Mouse (Mus musculus) limb, embryonic 10.5 days (tissue): Measurements from ENCODE around the gene Ankrd33b. TPM values are rescaled to one million over a fixed set of nuclear protein-coding genes. Genes with fewer than 3 reads are reported as not detected.
A peak's percentile ranks its signal among the peaks of the same experiment; 100 is the strongest.

ENCODE experiments used
- DNase-seq: peaks from one replicate; pipeline ENCODE4 v3.0.0-alpha.2; 2017; ENCODE audit warnings: low spot score
- H3K27ac ChIP-seq: fragments of 300-500 bp; sonication (generic); 2 replicates; pipeline ENCODE4 v1.5.1; 2016; ENCODE audit warnings: mild to moderate bottlenecking
- H3K27me3 ChIP-seq: fragments of 300-500 bp; sonication (generic); 2 replicates; pipeline ENCODE4 v1.6.1; 2016; ENCODE audit warnings: low read depth, mild to moderate bottlenecking; ENCODE audit not compliant: poor library complexity, severe bottlenecking
- H3K36me3 ChIP-seq: fragments of 300-500 bp; sonication (generic); 2 replicates; pipeline ENCODE4 v1.6.1; 2016; ENCODE audit warnings: mild to moderate bottlenecking, moderate library complexity
- H3K4me1 ChIP-seq: fragments of 300-500 bp; sonication (generic); 2 replicates; pipeline ENCODE4 v1.6.1; 2016
- H3K4me3 ChIP-seq: fragments of 300-500 bp; sonication (generic); 2 replicates; pipeline ENCODE4 v1.5.1; 2016; ENCODE audit warnings: mild to moderate bottlenecking, moderate library complexity
- H3K9me3 ChIP-seq: fragments of 300-500 bp; sonication (generic); replicated peaks from 2 replicates; pipeline ENCODE4 v1.6.1; 2016; ENCODE audit warnings: mild to moderate bottlenecking
- WGBS: fragments of 180-500 bp; shearing (Covaris S2); methylation state at CpG from one replicate; pipeline ENCODE4 v1.1.7; 2016; 5-methylcytosine and 5-hydroxymethylcytosine counted together
- polyA plus RNA-seq: library from polyadenylated mRNA; unstranded; fragments of >200 nt; fragmentation: Nextera tagmentation; extraction: Ambion mirVana; gene quantifications from 2 replicates; pipeline ENCODE4 v1.2.1, GENCODE M21; 2016

The Ankrd33b gene
- polyA plus RNA-seq, 1 experiment from 2014 or later = 0.39 TPM

DNA sequence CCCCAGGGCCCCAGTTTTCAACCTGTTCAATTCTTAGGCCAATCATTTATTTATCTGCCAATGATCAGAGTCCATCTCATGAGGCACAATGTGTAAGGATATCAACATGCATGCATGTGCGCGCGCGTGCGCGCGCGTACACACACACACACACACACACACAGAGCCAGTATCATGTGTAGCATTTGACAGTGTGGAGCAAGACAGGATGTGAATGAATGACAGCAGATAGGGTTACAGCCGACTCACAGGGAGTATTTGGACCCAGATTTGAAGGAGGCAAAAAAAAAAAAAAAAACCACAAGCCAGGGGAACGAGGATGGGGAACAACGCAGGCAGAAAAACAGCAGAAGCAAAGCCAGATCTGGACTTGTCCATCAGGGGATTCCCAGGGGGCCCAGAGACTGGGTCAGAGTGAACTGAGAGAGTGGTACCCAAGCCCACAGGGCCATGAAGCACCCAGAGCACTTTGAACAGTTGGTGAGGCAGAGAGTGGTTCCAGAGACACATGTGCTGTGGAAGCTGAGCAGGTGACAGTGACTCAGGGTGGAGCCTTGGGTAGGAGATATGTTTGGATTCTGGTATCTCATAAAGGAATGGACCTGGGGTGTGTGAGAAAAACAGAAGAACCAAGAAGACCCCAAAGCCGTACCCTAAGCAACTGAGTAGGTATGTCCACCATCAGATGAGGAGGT, 41.7 kb downstream of the Ankrd33b start:
- Histone ChIP-seq H3K27ac (no peak overlapping the region), H3K36me3 (no peaks in the 10 kb centered on the region), H3K4me3 (no peak overlapping the region), H3K27me3 (no peaks in the 10 kb centered on the region), H3K9me3 (no peaks in the 10 kb centered on the region), H3K4me1 (no peaks in the 10 kb centered on the region; the same call in 1 of the 2 replicates)
- 93% methylated on average over 12 of the region's 12 CpGs for WGBS
- DNase-seq = no peak

DNA sequence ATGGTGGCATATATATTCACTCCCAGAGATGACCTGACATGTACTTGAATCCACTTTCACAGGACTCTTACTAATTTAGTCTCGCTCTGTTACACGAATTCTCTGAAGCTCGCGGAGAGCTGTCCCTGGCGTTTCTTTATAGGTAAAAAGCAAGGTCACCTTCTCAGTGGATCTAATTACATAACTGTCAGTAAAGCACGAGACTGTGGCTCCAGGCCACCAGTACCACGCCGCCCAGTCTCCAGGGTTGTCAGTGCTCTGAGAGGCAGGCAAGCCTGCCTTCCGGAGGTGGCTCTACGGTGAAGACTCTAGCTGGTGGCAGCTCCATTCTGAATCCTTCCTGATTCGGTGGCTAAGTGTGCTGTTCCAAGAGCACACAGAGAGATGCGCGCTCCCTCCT, 43.0 kb downstream of the Ankrd33b start:
- Histone ChIP-seq H3K4me3 (no peak overlapping the region), H3K27ac (no peak overlapping the region), H3K36me3 (no peaks in the 10 kb centered on the region), H3K9me3 (no peaks in the 10 kb centered on the region), H3K4me1 (peaks cover 8% of the 10 kb centered on the region), H3K27me3 (no peaks in the 10 kb centered on the region)
- WGBS = 90% methylated on average over 13 of the region's 13 CpGs
- no peak for DNase-seq

DNA sequence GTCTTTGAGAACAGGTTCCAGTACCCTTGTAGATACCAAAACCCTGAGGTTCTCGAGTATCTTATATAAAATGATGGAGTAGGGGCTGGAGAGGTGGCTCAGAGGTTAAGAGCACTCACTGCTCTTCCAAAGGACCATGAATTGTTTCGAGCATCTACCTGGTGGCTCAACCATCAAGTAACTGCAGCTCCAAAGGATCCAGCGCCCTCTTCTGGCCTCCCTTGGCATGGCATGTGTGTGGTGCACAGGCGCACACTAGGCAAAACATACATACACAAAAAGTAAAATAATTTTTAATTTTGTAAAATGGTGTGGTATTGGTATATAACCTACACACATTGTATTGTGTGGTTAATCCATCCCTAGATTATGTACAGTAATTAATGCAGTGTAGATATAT, 43.8 kb downstream of the Ankrd33b start:
- 80% methylated on average over 4 of the region's 4 CpGs for WGBS
- no peaks in the 10 kb centered on the region for H3K9me3 ChIP-seq

DNA sequence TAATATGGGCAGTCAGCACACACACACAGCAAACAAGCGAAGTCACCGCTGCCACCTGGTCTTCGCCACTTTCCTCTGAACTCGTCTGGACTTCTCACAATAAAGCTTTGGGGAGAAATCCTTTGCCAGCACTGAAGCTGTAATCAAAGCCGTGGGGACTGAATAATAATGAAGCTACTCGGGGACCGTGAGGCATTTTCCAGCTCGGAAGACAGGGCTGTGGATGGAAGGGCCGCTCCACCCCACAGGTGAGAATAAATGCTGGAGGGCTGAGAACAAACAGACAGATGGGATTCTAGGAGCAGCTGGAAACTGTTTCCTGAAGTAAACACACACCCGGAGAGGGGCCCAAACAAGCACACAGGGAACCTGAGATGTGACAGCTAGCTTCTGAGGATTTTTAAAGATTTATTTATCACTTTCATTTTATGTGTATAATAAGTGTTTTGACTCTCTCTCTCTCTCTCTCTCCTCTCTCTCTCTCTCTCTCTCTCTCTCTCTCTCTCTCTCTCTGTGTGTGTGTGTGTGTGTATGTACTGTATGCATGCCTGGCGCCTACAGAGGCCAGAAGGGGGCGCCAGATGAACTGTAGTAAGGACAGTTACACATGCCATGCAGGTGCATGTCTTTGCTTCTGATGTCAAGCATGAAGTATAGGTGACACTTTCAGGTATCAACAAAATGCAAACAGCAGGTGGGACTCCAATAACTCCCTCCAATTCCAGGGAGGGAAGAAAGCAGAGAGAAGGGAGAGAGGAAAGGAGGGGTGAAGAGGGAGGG, 46.7 kb downstream of the Ankrd33b start:
- Histone ChIP-seq H3K27me3 (no peaks in the 10 kb centered on the region), H3K27ac (no peak overlapping the region), H3K4me3 (no peak overlapping the region), H3K4me1 (peaks cover 30% of the 10 kb centered on the region), H3K36me3 (no peaks in the 10 kb centered on the region), H3K9me3 (no peaks in the 10 kb centered on the region)
- no peak for DNase-seq
- WGBS = 74% methylated on average over 12 of the region's 12 CpGs

More for the DNA sequence above, 43.8 kb downstream of the Ankrd33b start:
- DNase-seq = no peak
- no peaks in the 10 kb centered on the region for H3K27me3 ChIP-seq
- peaks cover 17% of the 10 kb centered on the region for H3K4me1 ChIP-seq
- H3K27ac ChIP-seq = no peak overlapping the region
- no peak overlapping the region for H3K4me3 ChIP-seq
- no peaks in the 10 kb centered on the region for H3K36me3 ChIP-seq

DNA sequence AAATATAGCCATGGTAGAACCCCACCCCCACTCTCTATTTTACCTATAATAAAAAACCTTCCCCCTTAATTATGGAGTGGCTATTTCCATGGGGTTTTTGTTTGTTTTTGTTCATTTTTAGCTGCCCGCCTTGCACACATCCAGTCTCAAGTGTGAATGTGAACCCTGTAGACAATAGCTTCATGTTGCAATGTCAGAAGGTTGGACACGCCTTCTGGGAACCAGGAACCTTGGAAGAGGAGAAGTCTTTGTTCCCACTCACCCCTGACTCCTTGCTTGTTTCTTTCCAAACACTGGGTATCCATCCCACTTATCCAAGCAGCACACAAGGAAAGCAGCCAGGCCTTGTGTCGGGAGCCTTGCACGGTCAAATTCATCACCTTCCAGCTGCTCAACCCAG, 48.5 kb downstream of the Ankrd33b start:
- Histone ChIP-seq H3K27ac (peak overlapping the region; percentile 82), H3K36me3 (no peaks in the 10 kb centered on the region), H3K9me3 (no peaks in the 10 kb centered on the region), H3K4me1 (peaks cover 30% of the 10 kb centered on the region), H3K27me3 (no peaks in the 10 kb centered on the region), H3K4me3 (no peak overlapping the region)
- 58% methylated on average over 4 of the region's 4 CpGs for WGBS
- DNase-seq = no peak

DNA sequence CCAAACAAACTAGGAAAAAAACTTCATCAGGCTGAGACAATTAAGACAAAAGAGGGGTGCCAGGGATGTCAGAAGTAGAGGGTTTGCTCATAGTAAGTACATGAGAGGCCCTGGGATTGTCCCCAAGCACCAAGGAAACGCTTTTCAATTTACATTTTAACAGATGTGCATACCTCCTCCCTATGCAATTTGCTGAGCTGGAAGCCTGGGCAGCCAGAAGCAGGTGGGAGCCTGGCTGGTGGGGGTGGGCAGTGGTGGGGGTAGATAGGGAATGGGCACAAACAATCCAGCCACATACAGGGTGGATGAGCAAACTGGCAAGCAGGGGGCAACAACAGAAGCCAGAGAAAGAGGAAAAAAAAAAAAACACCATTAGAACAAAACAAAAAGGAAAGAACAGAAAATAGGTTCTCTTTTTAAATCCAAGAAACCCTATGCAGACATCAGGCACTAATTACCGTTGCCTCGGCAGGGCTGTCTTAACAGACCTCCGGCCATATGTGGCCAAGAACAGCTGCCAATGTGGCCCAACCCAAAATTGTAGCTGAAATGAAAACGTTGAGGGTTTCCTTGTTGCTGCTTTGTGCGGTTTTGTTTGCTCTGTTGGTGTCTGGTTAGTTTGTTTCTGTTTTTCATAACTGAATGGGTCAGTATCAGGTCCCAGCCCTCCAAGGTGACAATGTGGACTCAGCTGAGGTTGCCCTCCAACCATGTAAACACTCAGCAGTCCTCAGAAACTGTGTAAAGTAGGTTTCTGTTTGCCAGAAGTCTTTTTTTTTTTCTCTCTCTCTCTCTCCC, 49.2 kb downstream of the Ankrd33b start:
- peak; percentile 38 for DNase-seq

DNA sequence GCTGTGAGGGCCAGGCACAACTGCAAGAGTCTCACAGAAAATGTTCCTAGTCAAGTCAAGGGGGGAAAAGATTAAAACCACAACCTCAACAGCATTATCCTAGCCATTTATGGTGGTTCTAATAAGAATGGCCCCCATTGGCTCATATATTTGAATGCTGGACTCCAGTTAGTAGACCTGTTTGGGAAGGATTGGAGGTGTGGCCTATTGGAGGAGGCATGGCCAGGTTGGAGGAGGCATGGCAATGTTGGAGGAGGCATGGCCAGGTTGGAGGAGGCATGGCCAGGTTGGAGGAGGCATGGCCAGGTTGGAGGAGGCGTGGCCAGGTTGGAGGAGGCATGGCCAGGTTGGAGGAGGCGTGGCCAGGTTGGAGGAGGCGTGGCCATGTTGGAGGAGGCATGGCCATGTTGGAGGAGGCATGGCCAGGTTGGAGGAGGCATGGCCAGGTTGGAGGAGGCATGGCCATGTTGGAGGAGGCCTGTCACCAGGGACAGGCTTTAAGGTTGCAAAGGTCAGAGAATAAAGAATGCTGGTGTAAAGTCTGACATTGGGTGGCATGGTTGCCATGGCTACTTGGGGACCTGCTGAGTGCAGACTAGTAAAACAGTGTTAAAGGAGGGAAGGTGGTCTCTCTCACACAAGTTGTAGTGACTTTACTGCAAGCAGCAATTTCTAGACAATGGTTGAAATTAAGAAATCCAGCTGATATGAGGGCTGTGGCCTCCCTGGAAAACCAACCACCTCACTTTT, 50.3 kb downstream of the Ankrd33b start:
- no peak for DNase-seq
- WGBS = 87% methylated on average over 3 of the region's 3 CpGs
- Histone ChIP-seq H3K9me3 (no peaks in the 10 kb centered on the region), H3K27ac (peak overlapping the region; percentile 82), H3K36me3 (no peaks in the 10 kb centered on the region), H3K4me3 (no peak overlapping the region), H3K4me1 (peaks cover 30% of the 10 kb centered on the region), H3K27me3 (no peaks in the 10 kb centered on the region)

More for the DNA sequence above, 49.2 kb downstream of the Ankrd33b start:
- Histone ChIP-seq H3K27ac (peak overlapping the region; percentile 82), H3K27me3 (no peaks in the 10 kb centered on the region), H3K9me3 (no peaks in the 10 kb centered on the region), H3K36me3 (no peaks in the 10 kb centered on the region), H3K4me1 (peaks cover 30% of the 10 kb centered on the region), H3K4me3 (no peak overlapping the region)
- WGBS = 33% methylated on average over 6 of the region's 6 CpGs

DNA sequence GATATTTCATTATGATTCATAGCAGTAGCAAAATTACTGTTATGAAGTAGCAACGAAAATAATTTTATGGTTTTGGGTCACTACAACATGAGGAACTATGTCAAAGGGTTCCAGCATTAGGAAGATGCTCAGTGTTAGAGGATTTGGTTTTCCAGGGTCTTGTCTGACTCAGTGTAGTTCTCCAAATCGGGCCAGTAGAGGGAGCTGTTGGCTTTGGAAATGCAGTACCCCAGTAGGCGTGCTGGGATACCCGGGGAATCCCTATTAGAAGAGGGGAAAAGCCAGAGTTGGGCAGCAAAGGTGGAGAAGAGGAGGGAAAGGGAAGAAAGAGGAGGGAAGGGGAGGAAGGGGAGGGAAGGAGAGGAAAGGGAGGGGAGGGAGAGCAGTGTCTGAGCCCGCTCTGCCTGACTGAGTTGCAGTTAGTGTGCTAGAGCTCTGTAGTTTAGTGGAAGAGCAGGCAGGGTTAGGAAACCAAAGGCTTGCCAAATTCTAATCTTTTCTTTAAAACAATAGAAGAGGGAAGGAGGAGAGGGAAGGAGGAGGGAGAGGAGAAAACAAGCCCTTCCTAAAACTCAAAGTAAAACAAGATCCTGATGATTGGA, 51.8 kb downstream of the Ankrd33b start:
- H3K4me3 ChIP-seq = no peak overlapping the region
- H3K9me3 ChIP-seq = no peaks in the 10 kb centered on the region
- no peaks in the 10 kb centered on the region for H3K27me3 ChIP-seq
- peak; percentile 87 for DNase-seq
- no peak overlapping the region for H3K27ac ChIP-seq
- peaks cover 30% of the 10 kb centered on the region for H3K4me1 ChIP-seq
- WGBS = 7% methylated on average over 5 of the region's 5 CpGs
- no peaks in the 10 kb centered on the region for H3K36me3 ChIP-seq

DNA sequence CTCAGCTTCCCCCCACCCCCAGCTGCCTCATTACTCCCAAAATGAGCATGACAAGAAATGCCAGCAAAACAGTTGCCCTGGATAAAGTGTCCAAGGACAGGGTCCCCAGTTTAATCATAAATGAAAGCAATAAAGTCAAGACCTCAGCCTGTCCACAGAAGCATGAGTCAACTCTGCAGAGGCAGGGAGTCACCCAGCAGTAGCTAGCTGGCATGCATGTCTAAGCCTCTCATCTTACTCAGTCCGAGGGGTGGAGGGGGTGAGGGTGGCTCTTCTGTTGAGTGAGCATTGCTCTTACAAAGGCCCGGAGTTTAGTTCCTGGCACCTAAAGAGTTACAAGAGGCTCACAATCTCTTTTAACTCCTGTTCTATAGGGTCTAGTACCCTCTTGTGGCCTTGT, 55.5 kb downstream of the Ankrd33b start:
- Histone ChIP-seq H3K27me3 (no peaks in the 10 kb centered on the region), H3K9me3 (no peaks in the 10 kb centered on the region), H3K36me3 (no peaks in the 10 kb centered on the region), H3K4me3 (no peak overlapping the region), H3K27ac (no peak overlapping the region), H3K4me1 (no peaks in the 10 kb centered on the region)
- DNase-seq = no peak
- 84% methylated on average over 2 of the region's 2 CpGs for WGBS

DNA sequence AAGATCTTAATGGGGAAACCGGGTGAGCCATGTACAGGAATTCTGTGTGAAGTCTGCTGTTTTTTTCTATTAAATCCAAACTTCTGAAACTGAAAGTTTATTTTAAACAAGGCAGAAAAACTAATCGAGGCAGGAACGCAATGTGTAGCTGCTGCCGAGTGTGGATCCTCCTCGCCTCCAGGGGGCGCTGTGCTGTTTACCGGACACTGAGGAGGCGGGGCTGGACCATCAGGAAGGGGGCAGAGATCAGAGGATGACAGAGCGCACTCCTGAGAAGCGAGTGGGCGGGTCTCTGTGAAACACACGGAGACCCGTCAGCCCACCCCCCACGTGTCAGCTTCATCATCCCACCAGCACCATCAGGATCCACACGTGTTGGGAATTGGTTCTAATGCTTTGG, 58.0 kb downstream of the Ankrd33b start:
- WGBS = 69% methylated on average over 15 of the region's 15 CpGs
- Histone ChIP-seq H3K4me3 (no peak overlapping the region), H3K27ac (no peak overlapping the region), H3K4me1 (peaks cover 14% of the 10 kb centered on the region; the same call in 1 of the 2 replicates), H3K9me3 (no peaks in the 10 kb centered on the region), H3K27me3 (no peaks in the 10 kb centered on the region), H3K36me3 (no peaks in the 10 kb centered on the region)
- no peak for DNase-seq

DNA sequence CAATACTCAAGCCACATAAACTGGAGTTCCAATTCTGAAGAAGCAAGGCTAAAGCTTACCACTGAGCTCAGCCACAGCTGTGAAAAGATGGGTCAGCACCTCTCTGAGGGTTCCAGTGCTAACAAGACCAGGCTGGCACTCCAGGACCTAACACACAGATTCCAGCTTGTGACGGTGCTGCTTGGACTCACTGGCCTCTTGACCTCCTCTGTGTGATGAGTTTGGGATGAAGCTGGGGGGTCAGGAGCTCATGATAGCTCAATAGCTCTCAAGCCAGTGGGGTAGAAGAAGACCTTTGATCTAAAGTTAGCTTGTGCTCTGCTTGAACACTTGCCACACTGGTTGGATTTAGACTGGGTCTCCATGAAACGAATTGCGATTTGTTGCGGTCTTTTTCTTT, 60.8 kb downstream of the Ankrd33b start:
- H3K36me3 ChIP-seq = no peaks in the 10 kb centered on the region
- no peaks in the 10 kb centered on the region for H3K27me3 ChIP-seq
- 86% methylated on average over 4 of the region's 4 CpGs for WGBS
- no peak for DNase-seq
- H3K9me3 ChIP-seq = no peaks in the 10 kb centered on the region
- H3K4me3 ChIP-seq = no peak overlapping the region
- peaks cover 14% of the 10 kb centered on the region; the same call in 1 of the 2 replicates for H3K4me1 ChIP-seq
- no peak overlapping the region for H3K27ac ChIP-seq

DNA sequence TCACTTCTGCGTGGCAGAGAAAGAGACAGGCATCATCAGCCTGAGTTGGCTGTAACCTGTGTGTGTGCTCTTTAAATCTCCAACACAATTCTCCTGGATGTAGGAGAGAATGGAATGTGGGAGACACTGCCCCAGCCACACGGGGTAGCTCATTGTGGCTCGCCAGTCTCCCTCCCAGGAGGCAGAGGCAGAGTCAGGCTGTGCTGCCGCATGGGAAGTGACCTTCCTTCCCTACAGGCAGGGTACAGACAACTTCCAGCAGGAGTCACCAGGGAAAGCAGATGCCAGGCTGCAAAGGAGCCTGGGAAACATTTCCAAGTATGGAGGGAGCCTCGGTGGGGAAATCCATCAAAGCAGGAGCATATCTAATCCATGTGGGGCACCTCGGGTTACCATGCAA, 62.3 kb downstream of the Ankrd33b start:
- H3K27me3 ChIP-seq = no peaks in the 10 kb centered on the region
- H3K27ac ChIP-seq = no peak overlapping the region
- H3K4me1 ChIP-seq = peaks cover 17% of the 10 kb centered on the region; the same call in 1 of the 2 replicates
- no peaks in the 10 kb centered on the region for H3K9me3 ChIP-seq
- 61% methylated on average over 6 of the region's 6 CpGs for WGBS
- H3K4me3 ChIP-seq = no peak overlapping the region
- no peaks in the 10 kb centered on the region for H3K36me3 ChIP-seq
- DNase-seq = no peak
